Mouse (Mus musculus): ENCODE results near the gene Tgtp2.

GRCm38 (mm10) chr11:49092786-49093185 lies 28.8 kb upstream of the Tgtp2 start:
- TF ChIP-seq MYOD1 (IDR thresholded peaks at IDR 0.05; ENCODE audit: control insufficient read depth, insufficient read length, low read depth) (no peak), CTCF (IDR thresholded peaks at IDR 0.05; ENCODE audit: control insufficient read depth, insufficient read depth, insufficient read length) (no peak)
